Mouse (Mus musculus) gastrocnemius, postnatal 14 days (tissue): ENCODE data around the gene Foxd1. TPM values are rescaled to one million over a fixed set of nuclear protein-coding genes. Genes with fewer than 3 reads are reported as not detected.

Experiments used
- DNase-seq: peaks from one replicate; pipeline ENCODE4 v3.0.0; 2021; ENCODE audit warnings: mixed read lengths
- intact Hi-C: fragments of 180-260 bp; cut with DNase I; formaldehyde crosslinking; loops from one replicate; pipeline ENCODE4 v1.15.1; 2025; ENCODE audit warnings: low total_unique reads
- long read RNA-seq, 2 experiments: library from polyadenylated mRNA; stranded (forward); transcript quantifications; one replicate each; pipeline ENCODE4 v2.0.0; 2021
- total RNA-seq, 2 experiments: library from RNA; stranded (reverse); gene quantifications; 2 replicates each; pipeline ENCODE4 v1.2.3; 2021

Foxd1 gene
- under 1 TPM; 0.09 to 0.18 TPM for total RNA-seq
- long read RNA-seq, experiment 1 = 0 reads
- long read RNA-seq, experiment 2 = 0 reads

GRCm38 (mm10) chr13:98354090-98354801 is at the start of gene Foxd1:
Gene Foxd1 (plus strand): TSS chr13:98354242.
- DNase-seq = peak; percentile 19
- intact Hi-C loops = loop anchor here (10.0 kb wide), 2 partner anchors 151 to 231 kb away; no protein-coding TSS in a partner anchor

GRCm38 (mm10) chr13:98305257-98305656 is 48.8 kb upstream of the Foxd1 start:
- intact Hi-C loops = no loop called here
- DNase-seq = no peak

GRCm38 (mm10) chr13:98306393-98306792 is 47.6 kb upstream of the Foxd1 start:
- DNase-seq = no peak
- intact Hi-C loops = no loop called here

GRCm38 (mm10) chr13:98306852-98307475 is 47.1 kb upstream of the Foxd1 start:
- DNase-seq = no peak
- intact Hi-C loops = no loop called here

- DNase-seq = no peak
- intact Hi-C loops = no loop called here
Measured at GRCm38 (mm10) chr13:98308004-98308403, 46.0 kb upstream of the Foxd1 start.

GRCm38 (mm10) chr13:98308724-98309123 is 45.3 kb upstream of the Foxd1 start:
- DNase-seq = no peak
- intact Hi-C loops = no loop called here

- intact Hi-C loops = no loop called here
- no peak for DNase-seq
Measured at GRCm38 (mm10) chr13:98311597-98311996, 42.4 kb upstream of the Foxd1 start.

GRCm38 (mm10) chr13:98313631-98314030 is 40.4 kb upstream of the Foxd1 start:
- intact Hi-C loops = no loop called here

GRCm38 (mm10) chr13:98315124-98315523 is 38.9 kb upstream of the Foxd1 start:
- DNase-seq = no peak
- intact Hi-C loops = no loop called here

More at GRCm38 (mm10) chr13:98313631-98314030, 40.4 kb upstream of the Foxd1 start:
- no peak for DNase-seq

GRCm38 (mm10) chr13:98316140-98316479 is 37.9 kb upstream of the Foxd1 start:
- DNase-seq = no peak
- intact Hi-C loops = no loop called here

- intact Hi-C loops = no loop called here
- DNase-seq = peak; percentile 94
Measured at GRCm38 (mm10) chr13:98316480-98317245, 37.4 kb upstream of the Foxd1 start, which contains the start of gene Btf3. Gene Btf3 (minus strand): TSS chr13:98317006.

GRCm38 (mm10) chr13:98317246-98317677 is 36.8 kb upstream of the Foxd1 start:
- DNase-seq = no peak
- intact Hi-C loops = no loop called here

GRCm38 (mm10) chr13:98317911-98318310 is 36.1 kb upstream of the Foxd1 start:
- DNase-seq = no peak
- intact Hi-C loops = no loop called here

GRCm38 (mm10) chr13:98325034-98325433 is 29.0 kb upstream of the Foxd1 start:
- intact Hi-C loops = no loop called here
- DNase-seq = no peak

- intact Hi-C loops = no loop called here
- peak; percentile 7 for DNase-seq
Measured at GRCm38 (mm10) chr13:98332106-98332505, 21.9 kb upstream of the Foxd1 start.

- intact Hi-C loops = no loop called here
- DNase-seq = no peak
Measured at GRCm38 (mm10) chr13:98336205-98336604, 17.8 kb upstream of the Foxd1 start.

- intact Hi-C loops = no loop called here
- peak; percentile 44 for DNase-seq
Measured at GRCm38 (mm10) chr13:98340506-98340905, 13.5 kb upstream of the Foxd1 start.

GRCm38 (mm10) chr13:98349491-98349890 is 4.6 kb upstream of the Foxd1 start:
- no peak for DNase-seq
- intact Hi-C loops = no loop called here

- peak; percentile 33 for DNase-seq
- intact Hi-C loops = loop anchor here (10.0 kb wide), 2 partner anchors 153 to 233 kb away; no protein-coding TSS in a partner anchor
Measured at GRCm38 (mm10) chr13:98351527-98351926, 2.5 kb upstream of the Foxd1 start.

GRCm38 (mm10) chr13:98352381-98352975 is 1.6 kb upstream of the Foxd1 start:
- intact Hi-C loops = loop anchor here (10.0 kb wide), 2 partner anchors 152 to 232 kb away; no protein-coding TSS in a partner anchor
- DNase-seq = no peak
